Mouse (Mus musculus): ENCODE results near the gene Akap10.
"Not testable (repeated sequence)": the region's sequence is repeated elsewhere in the genome, so short reads cannot be mapped to it uniquely, and the experiment has no call there.

The Akap10 gene

DNA sequence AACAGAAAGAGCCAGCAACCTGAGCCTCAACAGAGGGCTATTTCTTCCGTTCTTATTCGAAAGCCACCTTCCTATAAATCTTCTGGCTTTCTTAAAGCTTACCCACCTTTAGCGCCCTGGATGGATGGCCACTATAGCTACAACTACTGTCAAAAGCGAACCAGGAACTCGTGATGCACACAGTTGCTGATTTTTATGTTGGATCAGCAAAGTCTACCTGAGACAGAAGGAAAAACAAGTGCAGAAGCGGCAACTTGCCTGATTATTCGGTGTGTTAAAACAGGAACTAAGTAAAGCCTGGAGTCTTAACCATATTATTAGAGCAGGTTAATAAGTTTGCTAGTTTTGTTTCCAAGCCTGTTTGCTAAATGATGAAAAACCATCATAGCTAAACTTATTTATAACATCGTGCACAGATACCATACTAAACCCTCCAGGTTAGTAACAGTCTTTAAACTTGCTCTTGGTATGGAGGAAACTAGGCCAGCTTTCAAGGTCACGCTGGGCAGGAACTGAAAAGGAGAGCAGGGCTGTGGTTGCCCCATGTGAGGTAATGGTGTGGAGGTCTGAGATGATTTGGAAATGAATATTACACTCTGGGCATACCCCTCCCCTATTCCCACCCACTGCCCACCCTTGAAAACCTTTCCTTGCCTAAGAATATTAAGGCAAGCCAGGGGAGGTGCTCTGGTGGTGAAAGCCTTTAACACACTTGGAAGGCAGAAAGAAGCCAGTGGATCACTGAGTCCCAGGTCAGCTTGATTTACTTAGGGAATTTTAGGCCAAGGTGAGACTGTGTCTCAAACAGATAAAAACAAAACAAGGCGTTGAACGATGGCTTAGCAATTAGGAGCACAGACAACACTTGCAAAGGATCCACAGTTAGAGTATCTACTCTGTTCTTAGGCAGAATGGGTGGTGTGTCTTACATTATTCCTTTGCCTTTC, 861 bp upstream of the Akap10 start:
- no peak for DNase-seq (ENCODE audit: low read depth, low spot score)

- DNase-seq (ENCODE audit: low read depth, low spot score), result no peak
Observed at GRCm38 (mm10) chr11:61929323-61930097, 542 bp downstream of the Akap10 start.

DNA sequence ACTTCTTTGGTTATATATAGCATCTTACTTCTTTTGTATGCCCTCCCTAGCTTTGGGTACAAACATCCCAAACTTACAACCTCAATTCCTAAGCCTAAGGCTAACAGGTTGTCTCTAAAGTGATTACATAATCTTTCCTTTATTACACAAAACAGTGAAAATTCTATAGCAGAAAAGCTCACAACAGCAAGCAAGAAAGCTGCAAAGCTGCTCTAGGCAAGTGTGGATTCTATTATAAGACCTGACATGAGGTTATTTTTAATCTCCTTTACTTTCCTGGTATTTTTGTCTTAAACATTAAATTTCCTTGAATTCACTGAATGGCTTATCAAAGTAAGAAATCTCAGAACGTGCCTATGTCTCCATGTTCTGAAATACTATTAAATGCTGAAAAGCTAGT, 6.7 kb downstream of the Akap10 start:
- no peak for DNase-seq (ENCODE audit: low read depth, low spot score)

DNA sequence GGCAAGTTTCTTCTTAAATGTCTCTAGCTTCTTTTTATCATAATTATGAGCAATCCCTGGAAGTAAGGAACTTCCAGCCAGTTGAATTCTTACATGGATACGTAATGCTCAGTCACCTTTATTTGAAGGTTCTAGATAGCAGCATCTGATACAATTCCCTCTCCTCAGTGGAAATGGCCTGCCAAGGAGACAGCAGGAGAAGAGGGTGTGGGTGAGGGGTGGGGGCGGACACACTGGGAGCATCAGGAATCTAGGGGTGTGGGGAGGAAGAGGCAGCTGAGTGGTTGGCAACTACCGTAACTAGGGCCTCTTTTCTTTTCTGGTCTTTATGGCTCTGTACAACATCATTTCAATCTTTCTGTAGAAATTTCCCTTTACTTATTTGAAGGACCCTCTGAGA, 10.3 kb downstream of the Akap10 start:
- DNase-seq (ENCODE audit: low read depth, low spot score), result no peak

GRCm38 (mm10) chr11:61908315-61908714, 21.7 kb downstream of the Akap10 start:
- no peak for DNase-seq (ENCODE audit: low read depth, low spot score)

DNA sequence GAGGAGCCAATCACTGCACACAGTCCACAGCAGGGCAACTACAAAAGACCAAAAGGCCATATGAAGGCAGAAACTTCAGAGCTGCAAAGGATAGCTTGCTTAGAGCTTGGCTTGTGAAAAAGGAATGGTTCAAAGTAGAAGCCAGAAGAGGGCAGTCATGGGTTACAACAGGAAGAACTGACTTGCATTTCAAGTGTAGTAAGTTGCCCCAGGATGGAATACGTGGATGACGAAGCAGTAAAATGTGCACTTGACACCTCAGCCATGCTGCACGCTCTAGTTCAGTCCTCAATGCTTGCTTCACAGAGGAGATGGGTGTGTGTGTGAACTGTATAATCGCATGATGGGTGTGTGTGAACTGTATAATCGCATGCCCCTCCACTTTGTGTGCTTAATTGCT, 47.9 kb downstream of the Akap10 start:
- no peak for DNase-seq (ENCODE audit: low read depth, low spot score)

DNA sequence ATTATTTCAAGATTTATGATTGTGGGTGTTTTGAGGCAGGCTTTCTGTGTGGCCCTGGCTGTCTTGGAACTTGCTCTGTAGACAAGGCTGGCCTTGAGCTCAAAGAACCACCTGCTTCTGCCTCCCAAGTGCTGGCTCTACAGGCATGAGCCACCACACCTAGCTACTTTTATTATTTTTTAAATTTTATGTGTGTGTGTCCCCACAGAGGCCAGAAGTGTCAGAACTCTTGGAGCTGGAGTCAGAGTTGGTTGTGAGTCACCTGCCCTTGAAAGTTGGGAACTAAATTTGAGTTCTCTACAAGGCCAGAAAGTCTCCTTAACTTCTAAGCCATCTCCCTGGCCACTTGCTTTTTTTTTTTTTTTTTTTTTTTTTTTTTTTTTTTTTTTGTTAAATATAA, 50.1 kb downstream of the Akap10 start:
- DNase-seq (ENCODE audit: low read depth, low spot score), result no peak

GRCm38 (mm10) chr11:61871881-61872280, 58.2 kb downstream of the Akap10 start:
- no peak for DNase-seq (ENCODE audit: low read depth, low spot score)

DNA sequence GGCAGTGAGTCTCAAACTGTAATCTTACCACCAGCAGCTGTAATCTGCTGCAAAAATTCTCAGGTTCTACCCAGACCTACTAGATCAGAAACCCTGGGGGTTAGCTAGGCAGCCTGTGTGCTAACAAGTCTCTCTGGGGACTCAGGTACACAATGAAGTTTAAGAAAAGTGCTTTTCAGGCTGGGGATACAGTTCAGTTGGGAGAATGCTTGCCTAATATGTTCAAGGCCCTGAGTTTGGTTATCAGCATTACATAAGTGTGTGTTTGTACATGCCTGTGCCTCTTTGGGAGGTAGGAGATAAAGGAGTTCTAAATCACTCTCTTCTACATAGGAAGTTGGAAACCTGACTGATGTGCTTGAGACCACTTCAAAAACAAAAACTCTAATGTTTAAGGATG, 63.2 kb downstream of the Akap10 start:
- no peak for DNase-seq (ENCODE audit: low read depth, low spot score)

DNA sequence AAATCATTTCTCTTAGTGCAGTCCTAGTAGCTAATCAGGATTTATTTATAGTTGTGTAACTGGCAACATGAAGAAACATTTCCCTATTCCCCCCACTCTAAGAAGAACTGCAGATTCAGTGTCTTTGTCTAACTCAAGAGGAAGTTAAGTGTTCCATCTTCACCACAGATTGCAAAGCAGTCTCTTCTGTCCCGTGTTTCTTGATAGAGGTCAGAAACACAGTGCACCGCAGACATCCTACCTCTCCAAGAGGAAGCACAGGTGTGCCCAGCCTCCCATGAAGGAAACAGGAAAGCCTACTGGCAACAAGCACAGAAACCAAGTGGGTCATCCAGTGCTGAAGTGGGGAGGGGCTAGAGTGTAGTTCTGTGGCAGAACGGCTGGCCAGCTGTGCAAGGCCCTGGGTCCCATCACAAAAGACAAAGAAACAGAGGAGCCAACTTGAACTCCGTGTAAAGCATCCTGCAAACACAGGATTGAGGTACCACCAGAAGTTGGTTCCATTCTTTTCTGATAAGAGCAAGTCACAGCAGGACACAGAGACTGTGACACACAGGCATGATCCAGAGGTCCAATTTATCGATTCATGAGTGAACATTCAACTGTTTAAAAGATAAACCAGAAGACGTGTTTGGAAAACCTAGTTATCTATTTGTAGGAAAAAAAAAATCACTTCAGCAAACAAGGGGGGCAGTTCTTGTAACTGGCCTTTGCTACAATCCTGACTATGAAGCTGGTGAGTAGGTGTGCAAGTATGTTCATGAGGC, 68.1 kb downstream of the Akap10 start:
- no peak for DNase-seq (ENCODE audit: low read depth, low spot score)

- no peak for DNase-seq (ENCODE audit: low read depth, low spot score)
Observed at GRCm38 (mm10) chr11:61859316-61859715, 70.7 kb downstream of the Akap10 start.

DNA sequence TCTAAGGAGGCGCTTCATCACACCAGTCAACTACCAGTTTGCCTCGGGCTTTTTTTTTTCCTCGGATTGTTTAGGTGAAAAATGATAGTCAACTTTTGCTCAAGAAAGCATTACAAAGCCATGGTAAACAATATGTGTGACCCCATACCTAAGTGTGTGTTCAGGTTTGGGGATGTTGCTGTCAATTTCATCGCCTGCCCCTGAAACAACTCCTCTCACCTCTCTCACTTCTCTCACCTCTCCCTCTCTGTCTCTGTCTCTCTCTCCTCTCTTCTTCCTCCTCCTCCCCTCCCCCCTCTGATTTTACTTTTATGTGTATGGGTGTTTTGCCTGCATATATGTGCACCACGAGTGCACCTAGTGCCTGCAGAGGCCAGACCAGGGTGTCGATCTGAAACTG, 74.5 kb downstream of the Akap10 start:
- no peak for DNase-seq (ENCODE audit: low read depth, low spot score)

DNA sequence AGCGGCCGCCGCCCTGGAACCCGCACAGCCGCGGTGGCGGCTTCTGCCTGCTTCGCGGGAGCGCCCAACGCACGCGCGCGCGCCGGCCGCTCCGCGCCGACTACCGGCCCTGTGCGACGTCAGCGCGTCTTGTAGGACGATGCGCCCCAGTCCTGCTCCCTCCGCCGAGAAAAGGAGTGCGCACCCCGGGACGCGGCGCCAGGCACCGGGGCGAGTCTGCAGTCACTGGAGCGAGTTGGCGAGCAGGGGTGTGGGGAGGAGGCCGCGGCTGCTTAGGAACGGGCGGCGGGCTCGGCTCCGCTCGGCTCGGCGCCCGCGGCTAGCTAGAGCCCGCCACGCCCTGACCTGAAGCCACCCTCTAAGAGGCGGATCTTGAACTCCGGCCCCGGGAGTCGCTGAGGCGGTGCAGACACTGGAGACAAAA, 75.1 kb downstream of the Akap10 start, which contains the start of gene Ulk2:
TSS of gene Ulk2 (minus strand) at position 86 of the 424 bp plus-strand sequence.
- peak; percentile 82 for DNase-seq (ENCODE audit: low read depth, low spot score)

DNA sequence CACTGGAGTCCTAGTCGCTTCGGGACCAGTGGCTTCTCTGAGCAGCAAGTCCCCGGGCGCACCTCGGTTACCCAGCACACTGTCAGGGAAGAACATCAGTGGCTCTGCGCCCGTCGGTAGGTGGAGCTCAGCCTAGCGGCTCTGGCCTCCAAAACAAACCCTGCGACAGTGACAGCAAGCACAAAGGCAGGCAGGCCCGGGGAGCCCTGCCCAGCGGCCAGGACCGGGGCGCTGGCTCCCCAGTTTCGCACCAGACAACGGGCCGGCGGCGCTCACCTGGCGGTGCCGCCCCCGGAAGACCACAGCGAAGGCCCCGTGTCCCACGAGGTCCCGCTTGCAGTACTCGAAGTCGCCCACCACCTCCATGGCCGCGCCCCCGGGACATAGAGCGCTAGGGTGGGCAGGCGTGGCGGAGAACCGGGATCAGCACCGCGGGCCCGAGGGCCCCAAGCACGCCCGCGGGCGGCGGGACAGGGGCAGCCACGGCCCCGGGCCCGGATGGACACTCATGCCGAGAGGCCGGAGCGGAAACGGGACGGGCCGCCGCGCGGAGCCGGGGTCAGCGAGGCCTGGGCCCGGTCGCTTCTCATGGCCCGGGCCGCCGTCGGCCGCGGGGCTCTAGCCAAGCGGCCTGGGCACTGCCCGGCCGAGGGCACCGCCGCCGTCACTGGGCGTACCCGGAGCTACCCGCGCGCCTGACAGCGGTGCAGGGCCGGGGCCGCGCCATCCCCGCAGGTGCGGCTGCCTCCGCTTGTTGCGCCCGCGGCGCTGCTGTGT, 75.7 kb downstream of the Akap10 start:
- DNase-seq (ENCODE audit: low read depth, low spot score), result peak; percentile 60

- DNase-seq (ENCODE audit: low read depth, low spot score), result no peak
Observed at GRCm38 (mm10) chr11:61853659-61854058, 76.4 kb downstream of the Akap10 start.

- DNase-seq (ENCODE audit: low read depth, low spot score), result no peak
Observed at GRCm38 (mm10) chr11:61852916-61853315, 77.1 kb downstream of the Akap10 start.

DNA sequence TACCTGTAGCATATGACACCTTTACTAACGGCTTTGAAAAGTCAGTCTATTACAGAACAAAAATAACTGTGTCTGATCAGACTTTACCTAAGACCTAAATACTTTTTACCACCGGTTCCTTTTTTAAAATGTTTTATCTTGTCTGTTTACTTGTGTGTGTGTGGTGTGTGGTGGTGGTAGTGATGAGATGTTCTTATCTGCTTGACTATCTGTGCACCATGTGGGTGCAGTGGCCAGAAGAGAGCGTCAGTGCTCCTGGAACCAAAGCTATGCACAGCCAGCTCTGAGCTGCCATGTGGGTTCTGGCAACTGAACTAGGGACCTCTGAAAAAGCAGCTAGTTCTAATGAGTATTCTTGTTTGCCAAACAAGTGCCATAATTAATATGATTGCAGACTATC, 78.9 kb downstream of the Akap10 start:
- DNase-seq (ENCODE audit: low read depth, low spot score), result no peak

DNA sequence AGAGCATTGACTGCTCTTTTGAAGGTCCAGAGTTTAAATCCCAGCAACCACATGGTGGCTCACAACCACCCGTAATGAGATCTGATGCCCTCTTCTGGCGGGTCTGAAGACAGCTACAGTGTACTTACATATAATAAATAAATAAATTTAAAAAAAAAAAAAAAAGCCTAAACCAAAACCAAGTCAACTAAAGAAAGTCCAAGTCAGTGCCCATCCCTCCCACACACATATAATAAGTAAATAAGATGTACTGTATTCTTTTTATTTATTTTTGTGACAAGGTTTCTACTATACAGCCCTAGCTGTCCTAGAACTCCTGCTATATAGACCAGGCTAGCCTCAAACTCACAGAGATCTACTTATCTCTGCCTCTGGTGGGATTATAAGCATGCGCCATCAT, 89.4 kb downstream of the Akap10 start:
- not testable (repeated sequence) for DNase-seq (ENCODE audit: low read depth, low spot score)

GRCm38 (mm10) chr11:61839940-61840339, 90.1 kb downstream of the Akap10 start:
- no peak for DNase-seq (ENCODE audit: low read depth, low spot score)

GRCm38 (mm10) chr11:61839182-61839581, 90.9 kb downstream of the Akap10 start:
- DNase-seq (ENCODE audit: low read depth, low spot score), result no peak
